Mouse (Mus musculus): ENCODE results near the gene Sap30bp. TPM values are rescaled to one million over a fixed set of nuclear protein-coding genes. Genes with fewer than 3 reads are reported as not detected.

The Sap30bp gene
- total and polyA plus RNA-seq, 3 experiments: 49.1 to 69.2 TPM; not detected in 1

DNA sequence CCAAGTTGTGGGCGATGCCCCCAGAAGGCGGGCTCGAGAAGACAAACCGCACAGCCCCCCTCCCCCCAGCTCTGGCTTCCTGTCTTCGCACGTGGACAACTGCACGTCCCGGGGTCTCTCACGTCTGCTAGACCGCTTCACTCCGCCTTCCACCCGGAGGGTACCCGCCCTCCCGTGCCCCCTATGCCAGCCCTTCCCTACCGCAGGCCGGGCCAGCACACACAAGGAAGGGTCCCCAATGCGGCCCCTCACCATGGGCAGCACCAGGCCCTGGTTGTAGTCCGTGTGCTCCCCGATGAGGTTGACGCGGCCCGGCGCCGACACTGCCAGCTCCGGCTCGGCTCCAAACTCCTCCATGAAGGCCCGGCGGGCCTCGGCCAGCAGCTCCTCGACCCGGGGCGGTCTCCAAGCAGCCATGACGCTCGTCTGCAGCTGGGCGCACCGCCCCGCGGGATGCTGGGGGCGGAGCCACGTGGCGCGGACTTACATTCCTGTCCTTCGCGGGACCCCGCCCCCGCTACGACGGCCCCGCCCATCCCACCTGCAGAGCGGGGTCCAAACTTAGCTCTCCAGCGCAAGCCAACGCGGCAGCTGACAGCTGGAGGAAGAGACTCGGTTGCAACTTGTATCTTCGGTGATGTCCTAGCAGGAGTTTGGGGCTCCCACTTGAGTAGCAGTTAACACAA lies 79.3 kb downstream of the Sap30bp start, which contains the start of gene Galk1 (continued):
- TF ChIP-seq CTCF (IDR thresholded peaks at IDR 0.05 in 2 of 3, conservative IDR thresholded peaks at IDR 0.05 in 1 of 3; ENCODE audit: control insufficient read depth in 1 of 3, insufficient read depth in 1 of 3, low read depth in 2 of 3, low read length in 3 of 3, poor library complexity in 1 of 3, severe bottlenecking in 1 of 3) (no peak), POLR2A (IDR thresholded peaks at IDR 0.05; ENCODE audit: control insufficient read depth in 1 of 2, insufficient read depth in 1 of 2, low read depth in 1 of 2, low read length in 2 of 2, poor library complexity in 1 of 2) (peak; percentile 59 to 88; a peak in 3 of 4 replicates), UBTF (IDR thresholded peaks at IDR 0.05; ENCODE audit: borderline replicate concordance, insufficient read depth, low read depth, low read length) (0 out of 2 replicates have a peak, but pooled peaks have one; percentile 68), USF1 (IDR thresholded peaks at IDR 0.05; ENCODE audit: low read depth, low read length) (peak; percentile 91), POLR2AphosphoS5 (IDR thresholded peaks at IDR 0.05; ENCODE audit: borderline replicate concordance, low read depth, low read length) (0 out of 2 replicates have a peak, but pooled peaks have one; percentile 32), MEF2A (IDR thresholded peaks at IDR 0.05; ENCODE audit: extremely low read depth, insufficient replicate concordance, low read depth, low read length, poor library complexity, severe bottlenecking) (no peak), MAZ (IDR thresholded peaks at IDR 0.05; ENCODE audit: low read depth, low read length) (no peak), ZNF384 (IDR thresholded peaks at IDR 0.05; ENCODE audit: low read depth, low read length) (no peak), GABPA (IDR thresholded peaks at IDR 0.05; ENCODE audit: low read depth, low read length) (no peak), ZC3H11A (IDR thresholded peaks at IDR 0.05; ENCODE audit: low read depth, low read length) (no peak), TAL1 (IDR thresholded peaks at IDR 0.05; ENCODE audit: low read length) (no peak), NELFE (IDR thresholded peaks at IDR 0.05; ENCODE audit: low read depth, low read length) (peak; percentile 73)

DNA sequence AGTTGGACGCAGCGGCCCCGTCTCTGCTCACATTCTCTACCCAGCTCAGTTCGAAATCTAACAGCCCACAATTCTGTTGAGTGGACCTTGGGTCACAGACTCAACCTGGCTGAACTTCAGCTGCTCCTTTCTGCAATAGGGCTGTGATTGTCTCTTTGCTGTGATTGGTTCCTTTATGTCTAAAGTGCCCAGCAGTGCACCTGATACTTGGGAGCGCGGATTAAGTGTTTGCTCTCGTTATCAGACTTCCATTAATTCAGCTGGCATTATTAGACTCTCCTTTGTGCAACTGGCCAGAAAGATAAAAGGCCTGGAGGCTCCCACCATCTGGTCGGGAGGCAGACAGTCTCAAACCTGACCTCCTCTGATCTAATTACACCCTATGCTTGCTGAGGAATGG lies 81.7 kb downstream of the Sap30bp start:
- Histone ChIP-seq H3K27me3 (ENCODE audit: control insufficient read depth in 1 of 2, insufficient read depth in 2 of 2, low read length in 2 of 2) (no peaks in the 10 kb centered on the region), H3K27ac (ENCODE audit: control insufficient read depth, low read depth, low read length) (no peak overlapping the region), H3K36me3 (ENCODE audit: control insufficient read depth in 1 of 2, insufficient read depth in 2 of 2, low read length in 2 of 2) (peaks cover 0 to 9% of the 10 kb centered on the region in 2 experiments; a peak in 2 of 4 replicates), H3K79me2 (ENCODE audit: control insufficient read depth, insufficient read depth, low read length, poor library complexity) (peaks cover 13% of the 10 kb centered on the region), H3K9ac (ENCODE audit: control insufficient read depth, low read depth, low read length, poor library complexity, severe bottlenecking) (no peak overlapping the region), H3K9me3 (replicated peaks; ENCODE audit: insufficient read depth, low read length) (no peaks in the 10 kb centered on the region), H3K4me3 (ENCODE audit: control insufficient read depth in 1 of 2, insufficient read depth in 1 of 2, low read depth in 2 of 2, low read length in 2 of 2) (no peak overlapping the region), H3K4me1 (ENCODE audit: control insufficient read depth in 1 of 2, insufficient read depth in 2 of 2, low read length in 2 of 2) (peaks cover 3 to 11% of the 10 kb centered on the region in 2 experiments; a peak in 3 of 4 replicates)
- DNase-seq (ENCODE audit: low read depth, low spot score): peak; percentile 61
- no peak for TF ChIP-seq KAT2A (conservative IDR thresholded peaks at IDR 0.05; ENCODE audit: low read depth, low read length)
- no peak for TF ChIP-seq SIN3A (IDR thresholded peaks at IDR 0.05; ENCODE audit: low read length)
- TF ChIP-seq JUND (IDR thresholded peaks at IDR 0.05; ENCODE audit: low read depth, low read length): no peak
- no peak for TF ChIP-seq SMC3 (IDR thresholded peaks at IDR 0.05; ENCODE audit: low read depth, low read length)
- no peak for TF ChIP-seq UBTF (IDR thresholded peaks at IDR 0.05; ENCODE audit: borderline replicate concordance, insufficient read depth, low read depth, low read length)
- TF ChIP-seq RCOR1 (IDR thresholded peaks at IDR 0.05; ENCODE audit: low read depth, low read length): peak; percentile 93
- no peak for TF ChIP-seq POLR2AphosphoS2 (IDR thresholded peaks at IDR 0.05; ENCODE audit: low read length)
- TF ChIP-seq ETS1 (IDR thresholded peaks at IDR 0.05; ENCODE audit: low read depth, low read length): peak; percentile 74
- TF ChIP-seq GATA1 (IDR thresholded peaks at IDR 0.05; ENCODE audit: low read depth, low read length): peak; percentile 72
- TF ChIP-seq MYB (IDR thresholded peaks at IDR 0.05; ENCODE audit: low read depth, low read length): no peak
- TF ChIP-seq GABPA (IDR thresholded peaks at IDR 0.05; ENCODE audit: low read depth, low read length): no peak
- no peak for TF ChIP-seq POLR2AphosphoS5 (IDR thresholded peaks at IDR 0.05; ENCODE audit: borderline replicate concordance, low read depth, low read length)
- TF ChIP-seq BHLHE40 (IDR thresholded peaks at IDR 0.05; ENCODE audit: borderline replicate concordance, low read depth, low read length): no peak
- TF ChIP-seq EP300 (IDR thresholded peaks at IDR 0.05; ENCODE audit: low read depth in 1 of 2, low read length in 2 of 2): peak in 1 of 2 experiments; percentile 77; a peak in 3 of 4 replicates
- TF ChIP-seq NELFE (IDR thresholded peaks at IDR 0.05; ENCODE audit: low read depth, low read length): no peak
- TF ChIP-seq USF1 (IDR thresholded peaks at IDR 0.05; ENCODE audit: low read depth, low read length): no peak
- no peak for TF ChIP-seq ZKSCAN1 (IDR thresholded peaks at IDR 0.05; ENCODE audit: low read depth, low read length)
- TF ChIP-seq MYC (IDR thresholded peaks at IDR 0.05; ENCODE audit: low read depth, low read length): no peak
- no peak for TF ChIP-seq E2F4 (IDR thresholded peaks at IDR 0.05; ENCODE audit: borderline replicate concordance, low read depth, low read length)
- TF ChIP-seq ZC3H11A (IDR thresholded peaks at IDR 0.05; ENCODE audit: low read depth, low read length): no peak
- no peak for TF ChIP-seq ZNF384 (IDR thresholded peaks at IDR 0.05; ENCODE audit: low read depth, low read length)
- no peak for TF ChIP-seq TBP (IDR thresholded peaks at IDR 0.05; ENCODE audit: low read depth, low read length)
- no peak for TF ChIP-seq POLR2A (IDR thresholded peaks at IDR 0.05; ENCODE audit: control insufficient read depth in 1 of 2, insufficient read depth in 1 of 2, low read depth in 1 of 2, low read length in 2 of 2, poor library complexity in 1 of 2)
- TF ChIP-seq TAL1 (IDR thresholded peaks at IDR 0.05; ENCODE audit: low read length): peak; percentile 82
- no peak for TF ChIP-seq CHD2 (IDR thresholded peaks at IDR 0.05; ENCODE audit: low read length)
- TF ChIP-seq MXI1 (IDR thresholded peaks at IDR 0.05; ENCODE audit: low read depth, low read length): no peak
- TF ChIP-seq MAFK (IDR thresholded peaks at IDR 0.05; ENCODE audit: borderline replicate concordance, low read depth, low read length): no peak
- TF ChIP-seq HCFC1 (IDR thresholded peaks at IDR 0.05; ENCODE audit: low read depth, low read length): no peak
- TF ChIP-seq RAD21 (IDR thresholded peaks at IDR 0.05; ENCODE audit: low read depth, low read length): no peak

All from MEL (cell line).